Mouse (Mus musculus) ovary, adult 18-20 months (tissue): ENCODE measurements around the gene Naglu.
"Not testable (repeated sequence)": the region's sequence is repeated elsewhere in the genome, so short reads cannot be mapped to it uniquely, and the experiment has no call there.

Experiments used
- DNase-seq: peaks from one replicate; pipeline ENCODE4 v3.0.0; 2022; ENCODE audit warnings: low spot score, mixed read lengths

Naglu gene

GRCm38 (mm10) chr11:101125008-101125407, 55.2 kb downstream of the Naglu start:
- not testable (repeated sequence) for DNase-seq

- DNase-seq: no peak
Measured at GRCm38 (mm10) chr11:101127075-101127474, 57.3 kb downstream of the Naglu start.
